Mouse (Mus musculus) olfactory bulb, adult 2 months (tissue): ENCODE measurements around the gene Zfp446. TPM values are rescaled to one million over a fixed set of nuclear protein-coding genes. Genes with fewer than 3 reads are reported as not detected.

Source experiments
- H3K27ac ChIP-seq: fragments of 200-500 bp; 2 replicates; pipeline ENCODE4 v1.5.1; 2012; ENCODE audit warnings: low read depth, low read length; ENCODE audit not compliant: insufficient read depth
- H3K4me1 ChIP-seq: fragments of 200-500 bp; 2 replicates; pipeline ENCODE4 v1.6.1; 2012; ENCODE audit warnings: low read length; ENCODE audit not compliant: control insufficient read depth, insufficient read depth
- H3K4me3 ChIP-seq: fragments of 200-500 bp; 2 replicates; pipeline ENCODE4 v1.5.1; 2012; ENCODE audit warnings: mild to moderate bottlenecking, low read depth, low read length, moderate library complexity; ENCODE audit not compliant: insufficient read depth
- CTCF ChIP-seq: fragments of 200-500 bp; IDR thresholded peaks from 2 replicates; pipeline ENCODE4 v1.5.1; 2012; ENCODE audit warnings: low read depth, mild to moderate bottlenecking, low read length, moderate library complexity; ENCODE audit not compliant: insufficient read depth
- POLR2A ChIP-seq: fragments of 200-500 bp; IDR thresholded peaks from 2 replicates; pipeline ENCODE4 v1.6.1; 2012; ENCODE audit warnings: mild to moderate bottlenecking, low read depth, low read length, moderate library complexity; ENCODE audit not compliant: insufficient read depth
- WGBS: fragments of 180-500 bp; shearing (Covaris S2); methylation state at CpG from one replicate; pipeline ENCODE4 v1.1.7; 2018; 5-methylcytosine and 5-hydroxymethylcytosine counted together
- polyA plus RNA-seq: library from polyadenylated mRNA; stranded (reverse); fragments of >200 nt; gene quantifications from 2 replicates; pipeline ENCODE4 v1.2.4, GENCODE M21; 2012; ENCODE audit warnings: low replicate concordance; ENCODE audit not compliant: missing spikeins, insufficient read depth, insufficient read length

The Zfp446 gene
- polyA plus RNA-seq, 1 experiment = not detected

DNA sequence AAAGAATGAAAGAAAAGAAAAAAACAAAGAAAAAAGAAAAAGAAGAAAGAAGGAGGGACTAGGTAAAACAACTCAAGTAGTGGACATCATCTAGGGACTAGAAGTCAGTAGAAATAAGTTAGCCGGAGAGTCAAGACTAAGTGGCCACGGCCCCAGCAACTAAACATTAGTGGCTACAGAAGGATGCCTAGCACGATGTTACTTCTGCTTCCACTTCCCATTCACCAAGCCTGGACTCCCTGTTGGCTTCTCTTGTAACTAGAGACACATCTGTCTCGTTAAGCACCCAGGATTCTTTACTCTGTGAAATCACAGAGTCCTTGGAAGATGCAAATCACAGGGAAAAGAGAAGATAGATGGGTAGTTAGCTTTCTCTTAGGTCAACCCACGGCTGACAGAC, 20.1 kb upstream of the Zfp446 start:
- Histone ChIP-seq H3K4me1 (no peaks in the 10 kb centered on the region), H3K4me3 (no peak overlapping the region), H3K27ac (no peak overlapping the region)
- WGBS = 71% methylated on average over 5 of the region's 5 CpGs
- TF ChIP-seq POLR2A = no peak
- TF ChIP-seq CTCF = no peak

DNA sequence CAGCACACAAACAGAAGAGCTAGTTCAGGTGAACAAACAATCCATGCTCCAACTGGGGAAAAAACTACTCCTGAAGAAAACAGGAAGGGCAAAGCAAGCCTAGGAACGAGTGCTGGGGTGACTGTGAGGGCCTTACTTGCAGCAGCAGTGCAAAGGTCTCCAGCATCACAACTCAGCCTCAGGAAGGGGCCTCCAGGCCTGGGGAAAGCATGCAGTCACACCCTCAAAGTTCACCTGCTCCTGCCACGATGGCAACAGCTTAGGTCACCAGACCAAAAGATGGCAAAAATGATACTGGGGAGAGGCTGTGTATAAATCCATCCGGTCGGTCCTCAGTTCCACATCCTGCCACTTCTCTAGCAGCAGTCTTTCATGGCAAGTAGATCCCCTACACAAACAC, 18.7 kb upstream of the Zfp446 start:
- TF ChIP-seq CTCF (no peak), POLR2A (no peak)
- H3K4me1 ChIP-seq = no peaks in the 10 kb centered on the region
- WGBS = 82% methylated on average over 4 of the region's 4 CpGs
- H3K4me3 ChIP-seq = no peak overlapping the region
- H3K27ac ChIP-seq = no peak overlapping the region

GRCm38 (mm10) chr7:12959718-12960117, 17.9 kb upstream of the Zfp446 start:
- H3K4me3 ChIP-seq = no peak overlapping the region
- no peak overlapping the region for H3K27ac ChIP-seq
- no peaks in the 10 kb centered on the region for H3K4me1 ChIP-seq
- 27% methylated on average over 4 of the region's 4 CpGs for WGBS
- no peak for TF ChIP-seq POLR2A
- TF ChIP-seq CTCF = no peak

DNA sequence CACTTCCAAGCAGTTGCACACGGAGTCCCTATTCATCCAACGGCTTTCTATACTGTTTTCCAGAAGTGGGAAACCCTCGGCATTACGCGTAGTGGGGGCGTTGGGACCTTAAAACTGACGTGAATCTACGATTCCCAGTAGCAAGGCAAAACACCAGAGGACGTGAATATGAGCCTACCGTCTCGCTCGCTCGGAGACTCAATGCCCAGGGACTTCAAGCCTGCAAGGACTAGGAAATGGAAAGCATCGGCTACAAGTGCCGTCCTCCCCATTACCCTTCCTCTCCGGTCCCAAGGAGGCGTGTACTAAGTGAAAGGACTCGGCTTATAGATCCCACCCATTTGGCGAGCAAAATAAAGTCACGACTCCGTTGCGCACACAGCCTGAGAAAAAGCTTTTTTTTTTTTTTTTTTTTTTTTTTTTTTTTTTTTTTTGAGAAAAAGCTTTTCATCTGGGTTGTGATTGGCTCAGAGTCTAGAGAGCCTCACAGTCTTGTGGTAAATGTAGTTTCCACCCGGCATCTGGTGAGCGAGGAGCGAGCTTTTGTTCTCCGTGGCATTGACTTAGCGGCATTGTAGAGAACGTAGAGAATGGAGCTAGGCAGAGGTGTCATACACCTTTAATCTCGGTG, 16.0 kb upstream of the Zfp446 start:
- H3K4me1 ChIP-seq = peaks cover 4% of the 10 kb centered on the region; the same call in 1 of the 2 replicates
- 2% methylated on average over 29 of the region's 29 CpGs for WGBS
- TF ChIP-seq CTCF = no peak
- TF ChIP-seq POLR2A = peak; percentile 37; the same call in 1 of the 2 replicates
- peak overlapping the region; percentile 90 for H3K27ac ChIP-seq
- peak overlapping the region; percentile 68 for H3K4me3 ChIP-seq

- TF ChIP-seq POLR2A = peak; percentile 39
- peak; percentile 9; the same call in 1 of the 2 replicates for TF ChIP-seq CTCF
- peaks cover 4% of the 10 kb centered on the region; the same call in 1 of the 2 replicates for H3K4me1 ChIP-seq
- H3K4me3 ChIP-seq = peak within 1 kb of the TSS; percentile 70
- WGBS = under 1% methylated on average over 23 of the region's 23 CpGs
- peak within 1 kb of the TSS; percentile 59 for H3K27ac ChIP-seq
Observed at GRCm38 (mm10) chr7:12965678-12966091, 12.0 kb upstream of the Zfp446 start, which contains the start of gene Zfp324. Gene Zfp324 (plus strand): TSS chr7:12965838.

DNA sequence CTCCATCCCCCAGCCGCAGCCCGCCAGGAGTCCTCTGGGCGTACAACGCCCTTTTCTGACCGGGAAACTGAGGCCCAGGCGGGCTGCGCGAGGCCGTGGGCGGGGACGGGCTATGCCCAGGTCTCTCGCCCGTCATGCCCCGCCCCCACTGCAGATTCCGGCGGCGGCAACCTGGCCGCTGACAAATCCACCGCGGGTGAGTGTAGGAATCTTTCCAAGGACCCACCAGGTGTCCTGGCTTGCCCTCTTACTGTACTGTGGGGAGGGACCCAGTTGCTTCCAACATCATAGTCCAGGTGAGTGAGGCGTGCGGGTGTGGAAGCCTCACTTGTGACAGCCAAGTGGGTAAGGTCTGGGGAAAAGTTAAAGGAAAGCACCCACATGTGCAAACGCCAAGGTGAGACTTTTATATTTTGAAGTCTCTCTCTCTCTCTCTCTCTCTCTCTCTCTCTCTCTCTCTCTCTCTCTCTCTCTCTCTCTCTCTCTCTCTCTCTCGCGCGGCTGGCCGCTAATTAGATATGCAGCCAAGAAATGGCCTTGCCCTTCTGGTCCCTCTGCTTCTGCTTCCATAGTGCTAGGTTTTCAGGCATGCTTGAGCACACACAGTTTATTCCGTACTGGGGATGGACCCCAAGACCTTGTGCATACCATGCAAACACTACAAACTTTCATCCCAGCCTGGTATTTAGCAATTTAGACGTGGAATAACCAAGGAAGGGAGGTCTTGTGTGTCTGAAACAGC, 11.4 kb upstream of the Zfp446 start:
- under 1% methylated on average over 29 of the region's 29 CpGs for WGBS
- H3K27ac ChIP-seq = peak overlapping the region; percentile 59
- TF ChIP-seq CTCF (no peak), POLR2A (no peak)
- H3K4me3 ChIP-seq = peak overlapping the region; percentile 70
- peaks cover 4% of the 10 kb centered on the region; the same call in 1 of the 2 replicates for H3K4me1 ChIP-seq

GRCm38 (mm10) chr7:12970906-12971305, 6.7 kb upstream of the Zfp446 start:
- Histone ChIP-seq H3K4me3 (no peak overlapping the region), H3K4me1 (no peaks in the 10 kb centered on the region), H3K27ac (no peak overlapping the region)
- TF ChIP-seq POLR2A = no peak
- TF ChIP-seq CTCF = no peak
- WGBS = 96% methylated on average over 25 of the region's 25 CpGs

GRCm38 (mm10) chr7:12978931-12979722, 1.5 kb downstream of the Zfp446 start:
- TF ChIP-seq CTCF = no peak
- TF ChIP-seq POLR2A = no peak
- no peak overlapping the region for H3K4me3 ChIP-seq
- peaks cover 16% of the 10 kb centered on the region for H3K4me1 ChIP-seq
- no peak overlapping the region for H3K27ac ChIP-seq
- 79% methylated on average over 18 of the region's 18 CpGs for WGBS

DNA sequence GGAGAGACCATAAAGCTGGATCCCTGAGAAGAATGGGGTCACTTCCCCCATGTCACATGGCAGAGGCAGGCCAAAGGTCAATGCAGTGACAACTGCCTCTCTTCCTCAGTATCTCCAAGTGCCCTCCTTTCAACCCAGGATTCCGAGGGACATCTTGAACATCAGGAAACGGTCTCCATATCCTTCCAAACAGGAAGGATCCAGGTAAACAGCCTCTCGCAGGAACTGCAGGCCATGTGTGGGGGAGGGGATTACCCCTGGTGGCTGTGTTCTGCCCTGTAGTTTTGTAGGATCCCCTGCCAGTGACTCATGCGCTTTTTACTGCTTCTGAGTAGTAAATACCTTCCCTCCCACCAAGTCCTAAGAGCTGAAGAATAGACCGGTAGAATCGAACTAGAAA, 2.1 kb downstream of the Zfp446 start:
- H3K27ac ChIP-seq = no peak overlapping the region
- H3K4me1 ChIP-seq = peaks cover 16% of the 10 kb centered on the region
- no peak for TF ChIP-seq CTCF
- 70% methylated on average over 6 of the region's 6 CpGs for WGBS
- no peak overlapping the region for H3K4me3 ChIP-seq
